Mouse (Mus musculus) small intestine, adult 10 weeks (tissue): Measurements from ENCODE around the gene March5. TPM values are rescaled to one million over a fixed set of nuclear protein-coding genes. Genes with fewer than 3 reads are reported as not detected.

ENCODE experiments used
- polyA plus RNA-seq: library from polyadenylated mRNA; stranded (reverse); fragments of 350-450 nt; fragmentation: Illumina TruSeq; extraction: RNeasy Lipid Tissue Mini Kit (QIAGEN cat#74804); gene quantifications from one replicate; pipeline ENCODE4 v1.2.3, GENCODE M21; 2014; ENCODE audit warnings: low replicate concordance

Gene March5
- polyA plus RNA-seq = 249 TPM

DNA sequence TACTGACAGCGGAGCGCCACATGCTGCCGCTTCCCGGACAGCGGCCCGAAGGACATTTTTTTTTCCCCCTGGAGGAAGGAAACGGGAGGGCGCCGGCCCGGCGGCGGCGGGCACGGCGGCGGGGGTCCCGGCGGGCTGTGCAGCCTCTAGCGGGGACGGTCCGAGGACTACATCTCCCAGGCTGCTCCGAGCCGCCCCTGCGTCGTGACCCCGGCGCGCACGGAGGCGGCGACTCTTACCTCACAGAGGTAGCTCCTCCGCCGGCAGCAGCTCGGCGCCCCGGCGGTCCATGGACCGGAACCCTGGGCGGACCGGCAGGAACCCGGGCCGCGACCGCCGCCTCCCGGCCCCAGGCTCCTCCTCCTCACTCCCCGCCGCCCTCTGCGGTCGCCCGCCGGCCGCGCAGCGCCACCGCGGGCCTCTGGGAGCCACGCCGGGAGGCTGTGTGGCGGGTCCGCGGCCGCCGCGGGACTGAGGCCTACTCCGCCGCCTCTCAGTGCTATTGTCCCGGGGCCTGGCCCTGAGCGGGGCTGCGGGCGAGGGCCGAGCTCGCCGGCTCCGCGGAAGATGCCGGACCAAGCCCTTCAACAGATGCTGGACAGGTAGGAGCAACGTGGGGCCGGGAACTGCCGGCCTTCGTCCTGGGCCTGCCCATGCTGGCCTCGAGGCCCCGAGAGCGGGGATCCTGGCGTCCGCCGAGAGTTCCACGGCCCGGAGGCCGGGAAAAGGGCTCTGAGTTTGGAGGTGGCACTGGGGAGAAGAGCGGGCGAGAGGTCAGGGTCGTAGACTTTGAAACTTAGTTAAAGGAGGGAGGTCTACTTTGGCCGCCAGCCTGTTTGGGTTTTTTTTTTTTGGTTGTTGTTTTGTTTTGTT lies at the start of gene March5:
Gene March5, plus strand, starts transcription at position 241 of the 873 bp plus-strand sequence.

DNA sequence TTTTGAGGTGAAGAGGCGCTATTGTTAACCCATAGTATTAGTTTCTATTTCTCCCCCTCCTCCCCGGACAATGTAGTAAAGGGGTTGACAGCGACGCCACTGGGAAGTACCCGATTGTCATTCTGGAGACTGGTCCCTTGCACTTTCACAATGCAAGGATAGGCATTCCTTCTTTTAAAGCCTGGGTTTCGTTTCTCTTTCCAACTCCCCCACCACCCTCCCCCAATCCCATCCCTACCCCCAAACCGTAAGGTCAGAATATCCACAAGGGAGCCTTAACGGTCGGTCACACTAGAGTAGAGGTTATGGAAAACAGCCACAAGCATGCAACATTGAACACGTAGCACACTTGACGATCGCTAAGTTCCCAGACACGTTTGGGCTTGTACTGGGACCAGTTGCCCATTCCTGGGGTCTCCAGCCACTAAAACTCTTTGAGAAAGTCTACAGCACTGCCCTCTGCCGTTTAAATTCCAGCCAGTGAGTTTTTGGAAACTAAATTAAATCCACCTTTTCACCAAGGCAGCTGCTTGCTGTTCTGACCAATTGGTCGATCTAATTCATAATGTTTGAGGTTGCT lies 923 bp downstream of the March5 start, which contains the start of gene Cpeb3:
Gene Cpeb3, minus strand, starts transcription at position 426 of the 580 bp plus-strand sequence.

Other genes with a start within 250 kb of the March5 start
- gene Cpeb3, start 1.1 kb downstream of the March5 start, polyA plus RNA-seq = 9.3 TPM
- gene Ide, start 130.3 kb downstream of the March5 start, polyA plus RNA-seq = 52.2 TPM
- gene Kif11, start 168.9 kb downstream of the March5 start, polyA plus RNA-seq = 37.9 TPM
- gene Hhex, start 227.3 kb downstream of the March5 start, polyA plus RNA-seq = 7.2 TPM